Mouse (Mus musculus) common myeloid progenitor, adult 5-6 weeks (primary cell): ENCODE measurements around the gene Adap1. TPM values are rescaled to one million over a fixed set of nuclear protein-coding genes. Genes with fewer than 3 reads are reported as not detected.

Source experiments
- ATAC-seq: replicated peaks from 2 replicates; pipeline ENCODE4 v1.8.0; 2016; ENCODE audit warnings: low read depth, mild to moderate bottlenecking, moderate TSS enrichment, inconsistent platforms; ENCODE audit not compliant: poor library complexity, severe bottlenecking
- total RNA-seq: library from RNA; stranded (forward); fragments of 200-1000, 187-1606 nt; gene quantifications from 2 replicates; pipeline ENCODE4 v1.2.3, GENCODE M21; 2017

Gene Adap1
- total RNA-seq, 1 experiment from 2014 or later = 25.8 TPM

GRCm38 (mm10) chr5:139290467-139291259 is 34.8 kb downstream of the Adap1 start:
- ATAC-seq = no peak

GRCm38 (mm10) chr5:139288591-139288990 is 36.8 kb downstream of the Adap1 start:
- no peak for ATAC-seq

GRCm38 (mm10) chr5:139287787-139288186 is 37.6 kb downstream of the Adap1 start:
- ATAC-seq = no peak; the same call in 1 of the 2 replicates

GRCm38 (mm10) chr5:139287099-139287498 is 38.3 kb downstream of the Adap1 start:
- ATAC-seq = peak; percentile 79

- no peak for ATAC-seq
Observed at GRCm38 (mm10) chr5:139286142-139286941, 39.1 kb downstream of the Adap1 start.

GRCm38 (mm10) chr5:139285383-139286067 is 39.9 kb downstream of the Adap1 start:
- ATAC-seq = no peak

GRCm38 (mm10) chr5:139283460-139284180 is 41.8 kb downstream of the Adap1 start:
- ATAC-seq = no peak

- ATAC-seq = peak; percentile 75
Observed at GRCm38 (mm10) chr5:139282191-139282590, 43.2 kb downstream of the Adap1 start.

- ATAC-seq = no peak
Observed at GRCm38 (mm10) chr5:139281373-139282112, 43.9 kb downstream of the Adap1 start.

- ATAC-seq = no peak
Observed at GRCm38 (mm10) chr5:139277287-139277686, 48.1 kb downstream of the Adap1 start.

GRCm38 (mm10) chr5:139271994-139272554 is 53.3 kb downstream of the Adap1 start:
- no peak for ATAC-seq

GRCm38 (mm10) chr5:139270806-139271521 is 54.5 kb downstream of the Adap1 start:
- ATAC-seq = no peak

- no peak for ATAC-seq
Observed at GRCm38 (mm10) chr5:139267661-139268060, 57.8 kb downstream of the Adap1 start.

- ATAC-seq = no peak
Observed at GRCm38 (mm10) chr5:139261403-139261802, 64.0 kb downstream of the Adap1 start.

GRCm38 (mm10) chr5:139259853-139260252 is 65.6 kb downstream of the Adap1 start:
- ATAC-seq = no peak

GRCm38 (mm10) chr5:139258371-139259035 is 66.9 kb downstream of the Adap1 start:
- ATAC-seq = no peak

GRCm38 (mm10) chr5:139257818-139258217 is 67.6 kb downstream of the Adap1 start:
- no peak for ATAC-seq

GRCm38 (mm10) chr5:139257265-139257664 is 68.2 kb downstream of the Adap1 start:
- no peak for ATAC-seq
